Mouse (Mus musculus) ES-E14 (cell line): ENCODE measurements at regions not wholly inside any gene's neighbourhood (a gene's known extent, or its start where the extent isn't known, plus 50 kb on each side); places are given as distances from the start of the nearest gene placed in this dataset.

Source experiments
- DNase-seq: peaks from one replicate; pipeline ENCODE4 v3.0.0-alpha.2; 2013; ENCODE audit warnings: low read depth, low spot score
- H3K27ac ChIP-seq: 2 replicates; pipeline ENCODE4 v1.5.1; 2012; ENCODE audit warnings: low read depth, mild to moderate bottlenecking, low read length, moderate library complexity, mixed read lengths; ENCODE audit not compliant: poor library complexity, insufficient read depth, severe bottlenecking
- H3K36me3 ChIP-seq: 2 replicates; pipeline ENCODE4 v1.6.1; 2012; ENCODE audit warnings: mild to moderate bottlenecking, low read length, moderate library complexity, mixed read lengths; ENCODE audit not compliant: control insufficient read depth, poor library complexity, insufficient read depth, severe bottlenecking
- H3K4me1 ChIP-seq, 2 experiments: fragments of 150-350 bp in 1 of 2; sonication (generic) in 1 of 2; 2 replicates each; pipeline ENCODE4 v1.6.1; 2012; ENCODE audit warnings: low read length in 2 of 2, mild to moderate bottlenecking in 1 of 2, mixed read lengths in 1 of 2; ENCODE audit not compliant: control insufficient read depth in 2 of 2, insufficient read depth in 2 of 2, poor library complexity in 1 of 2
- H3K4me3 ChIP-seq, 2 experiments: fragments of 150-350 bp in 1 of 2; sonication (generic) in 1 of 2; 2 replicates each; pipeline ENCODE4 v1.5.1; 2012; ENCODE audit warnings: low read length in 2 of 2, low read depth in 1 of 2, mild to moderate bottlenecking in 1 of 2, mixed read lengths in 1 of 2; ENCODE audit not compliant: insufficient read depth in 1 of 2, poor library complexity in 1 of 2, severe bottlenecking in 1 of 2
- H3K9ac ChIP-seq: 2 replicates; pipeline ENCODE4 v1.6.1; 2012; ENCODE audit warnings: low read depth, mild to moderate bottlenecking, low read length, mixed read lengths; ENCODE audit not compliant: poor library complexity, insufficient read depth, severe bottlenecking
- H3K9me3 ChIP-seq: fragments of 150-350 bp; sonication (generic); 2 replicates; pipeline ENCODE4 v1.6.1; 2012; ENCODE audit warnings: low read depth, mild to moderate bottlenecking, low read length; ENCODE audit not compliant: control insufficient read depth, insufficient read depth
- CHD2 ChIP-seq: IDR thresholded peaks from 2 replicates; pipeline ENCODE4 v1.6.1; 2014; ENCODE audit warnings: mild to moderate bottlenecking, low read depth, low read length, inconsistent platforms
- HCFC1 ChIP-seq: IDR thresholded peaks from 2 replicates; pipeline ENCODE4 v1.6.1; 2012; ENCODE audit warnings: low read length, inconsistent platforms, borderline replicate concordance; ENCODE audit not compliant: insufficient read depth
- MAFK ChIP-seq: IDR thresholded peaks from 2 replicates; pipeline ENCODE4 v1.6.1; 2014; ENCODE audit warnings: mild to moderate bottlenecking, low read depth, low read length, inconsistent platforms; ENCODE audit not compliant: insufficient read depth
- ZC3H11A ChIP-seq: IDR thresholded peaks from 2 replicates; pipeline ENCODE4 v1.6.1; 2012; ENCODE audit warnings: low read depth, mild to moderate bottlenecking, inconsistent platforms, low read length, borderline replicate concordance
- ZNF384 ChIP-seq: IDR thresholded peaks from 2 replicates; pipeline ENCODE4 v1.6.1; 2012; ENCODE audit warnings: low read depth, low read length, inconsistent platforms
- in situ Hi-C, 2 experiments: fragments of 600-800 bp; cut with MboI; formaldehyde crosslinking; loops; one replicate each; pipeline ENCODE4 v1.15.1; 2025; ENCODE audit warnings: low sequenced_read_pairs in 2 of 2, inconsistent platforms in 1 of 2; ENCODE audit not compliant: unreplicated experiment in 2 of 2

GRCm38 (mm10) chr1:149463930-149464329, 497.2 kb downstream of the Pla2g4a start:
- no peak for DNase-seq
- Histone ChIP-seq H3K4me3 (no peak overlapping the region), H3K9me3 (peaks cover 2% of the 10 kb centered on the region; the same call in 1 of the 2 replicates), H3K36me3 (no peaks in the 10 kb centered on the region), H3K27ac (no peak overlapping the region), H3K4me1 (no peaks in the 10 kb centered on the region), H3K9ac (no peak overlapping the region)
- TF ChIP-seq ZC3H11A, result no peak
- in situ Hi-C loops, result no loop called here

- no peak for TF ChIP-seq ZC3H11A
- TF ChIP-seq HCFC1, result no peak
- TF ChIP-seq CHD2, result no peak
- TF ChIP-seq MAFK, result no peak
- H3K27ac ChIP-seq, result no peak overlapping the region
- no peak overlapping the region for H3K4me3 ChIP-seq
- in situ Hi-C loops, result no loop called here
- no peak overlapping the region for H3K9ac ChIP-seq
- H3K36me3 ChIP-seq, result no peaks in the 10 kb centered on the region
- H3K4me1 ChIP-seq, result no peaks in the 10 kb centered on the region
- no peaks in the 10 kb centered on the region for H3K9me3 ChIP-seq
- no peak for DNase-seq
These were observed 511.1 kb downstream of the Pla2g4a start for GRCm38 (mm10) chr1:149449801-149450493.

DNA sequence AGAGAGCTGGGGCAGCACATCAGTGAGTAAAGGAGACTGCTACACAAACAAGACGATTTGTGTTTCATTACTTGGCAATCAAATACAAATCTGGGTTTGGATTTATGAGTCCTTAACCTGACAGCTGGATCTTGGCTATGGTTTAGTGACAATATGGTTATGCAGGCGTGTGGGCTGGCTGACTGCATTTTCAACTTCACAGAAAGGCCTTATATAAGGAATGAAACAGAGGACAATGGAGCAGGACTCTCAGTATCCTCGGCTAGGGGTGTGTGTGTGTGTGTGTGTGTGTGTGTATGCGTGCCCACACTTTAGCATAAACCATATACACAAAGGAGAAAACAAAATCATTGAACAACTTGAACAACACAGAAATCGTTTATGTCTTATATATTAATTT, 512.6 kb downstream of the Pla2g4a start:
- DNase-seq, result no peak
- in situ Hi-C loops, result no loop called here
- H3K4me3 ChIP-seq, result no peak overlapping the region
- no peaks in the 10 kb centered on the region for H3K9me3 ChIP-seq
- TF ChIP-seq MAFK (no peak), CHD2 (no peak), ZNF384 (no peak), ZC3H11A (no peak)
- H3K4me1 ChIP-seq, result no peaks in the 10 kb centered on the region
- no peak overlapping the region for H3K9ac ChIP-seq
- H3K36me3 ChIP-seq, result no peaks in the 10 kb centered on the region
- H3K27ac ChIP-seq, result no peak overlapping the region

- H3K27ac ChIP-seq, result no peak overlapping the region
- H3K36me3 ChIP-seq, result no peaks in the 10 kb centered on the region
- no peaks in the 10 kb centered on the region for H3K9me3 ChIP-seq
- no peak overlapping the region for H3K4me3 ChIP-seq
- H3K9ac ChIP-seq, result no peak overlapping the region
- no peak for DNase-seq
- no peaks in the 10 kb centered on the region for H3K4me1 ChIP-seq
- in situ Hi-C loops, result no loop called here
- TF ChIP-seq MAFK (no peak), ZNF384 (no peak), CHD2 (no peak), HCFC1 (no peak), ZC3H11A (no peak)
These were observed 550.1 kb downstream of the Pla2g4a start for GRCm38 (mm10) chr1:149411009-149411408.

- Histone ChIP-seq H3K27ac (no peak overlapping the region), H3K36me3 (no peaks in the 10 kb centered on the region), H3K9me3 (no peaks in the 10 kb centered on the region), H3K4me3 (no peak overlapping the region), H3K4me1 (no peaks in the 10 kb centered on the region), H3K9ac (no peak overlapping the region)
- no peak for DNase-seq
- TF ChIP-seq MAFK (no peak), ZC3H11A (no peak), ZNF384 (no peak), CHD2 (no peak), HCFC1 (no peak)
- in situ Hi-C loops, result no loop called here
These were observed 555.7 kb downstream of the Pla2g4a start for GRCm38 (mm10) chr1:149405367-149405766.
